Mouse (Mus musculus): ENCODE data around the gene Rcl1.

GRCm38 (mm10) chr19:29063009-29063408, 38.2 kb upstream of the Rcl1 start:
- TF ChIP-seq POLR2A (IDR thresholded peaks at IDR 0.05; ENCODE audit: low read depth, low read length) (no peak), CHD2 (IDR thresholded peaks at IDR 0.05; ENCODE audit: low read length) (no peak), POLR2AphosphoS2 (IDR thresholded peaks at IDR 0.05; ENCODE audit: low read depth, low read length) (no peak), CTCF (conservative IDR thresholded peaks at IDR 0.05 in 1 of 2, IDR thresholded peaks at IDR 0.05 in 1 of 2; ENCODE audit: low read depth in 2 of 2, low read length in 2 of 2) (no peak), RAD21 (IDR thresholded peaks at IDR 0.05; ENCODE audit: low read depth, low read length) (no peak), MAX (IDR thresholded peaks at IDR 0.05; ENCODE audit: low read length) (no peak), NRF1 (IDR thresholded peaks at IDR 0.05; ENCODE audit: low read depth, low read length) (no peak)

Measured in CH12.LX (cell line).